Comparison of ENCODE assay signal across 7 mouse cellular contexts in the genomic region with DNA sequence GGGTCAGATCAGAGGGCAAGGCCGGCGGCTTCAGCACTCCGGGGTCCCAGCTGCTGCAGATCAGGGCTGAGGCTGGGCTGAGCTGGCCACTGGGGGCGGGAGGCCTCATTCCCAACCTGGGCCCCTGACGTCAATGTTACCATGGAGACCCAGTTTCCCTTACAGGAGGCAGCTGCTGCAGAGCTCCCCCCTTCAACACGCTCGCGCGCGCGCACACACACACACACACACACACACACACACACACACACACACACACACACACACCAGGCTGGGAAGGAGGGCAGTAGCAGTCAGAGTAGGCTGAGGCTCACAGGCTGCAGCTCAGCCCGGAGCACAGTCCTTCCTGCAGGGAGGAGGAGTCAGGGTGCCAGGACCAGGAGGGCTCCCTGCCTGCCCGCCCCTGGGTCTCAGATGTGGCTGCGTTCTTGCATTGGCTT. TPM values are rescaled to one million over a fixed set of nuclear protein-coding genes. Genes with fewer than 3 reads are reported as not detected.
DNase-seq lines count a peak whose midpoint lies in the region.

No protein-coding gene starts in this region.

- DNase-seq in adrenal gland, postnatal 4 days (ENCODE audit: low spot score in 2 of 2): peak; percentile 29 to 44
- peak; percentile 87 for DNase-seq in embryo, embryonic 9.5 days (ENCODE audit: extremely low spot score)
- peak; percentile 60 to 67 for DNase-seq in heart, adult 9 months (ENCODE audit: low spot score in 2 of 2)
- peak; percentile 75 for DNase-seq in kidney, adult 18-20 months
- peak; percentile 86 to 96 for DNase-seq in left cerebral cortex, postnatal 25 days (ENCODE audit: low spot score in 2 of 2)
- peak; percentile 89 for DNase-seq in midbrain, embryonic 10.5 days (ENCODE audit: low spot score)
- DNase-seq in right cerebral cortex, postnatal 25 days: peak; percentile 86

- H3K36me3 ChIP-seq in midbrain, embryonic 10.5 days: no peaks in the 10 kb centered on the region

- no peaks in the 10 kb centered on the region for H3K27me3 ChIP-seq in midbrain, embryonic 10.5 days (ENCODE audit: low read depth, poor library complexity, severe bottlenecking)

- WGBS in midbrain, embryonic 10.5 days: under 1% methylated on average over 14 of the region's 14 CpGs

- H3K4me3 ChIP-seq in midbrain, embryonic 10.5 days: peak overlapping the region; percentile 48

- intact Hi-C loops in left cerebral cortex, postnatal 25 days (cut with DNase I): loop anchor here (10.0 kb wide), 2 partner anchors 486 to 526 kb away; a partner anchor contains a TSS

- H3K9me3 ChIP-seq in midbrain, embryonic 10.5 days (replicated peaks): no peaks in the 10 kb centered on the region

- peak overlapping the region; percentile 82 for H3K27ac ChIP-seq in midbrain, embryonic 10.5 days (replicated peaks)

- peaks cover 16% of the 10 kb centered on the region for H3K4me1 ChIP-seq in midbrain, embryonic 10.5 days

RNA-seq across cellular contexts. Expression of a gene that starts 27.7 kb away (rescaled TPM):
- total RNA-seq in adrenal gland, postnatal 4 days (2021): 1 to 10 TPM; 5.5 to 6.2 TPM
- 1 to 10 TPM; 2.2 to 2.9 TPM for total RNA-seq in left cerebral cortex, postnatal 25 days (2021)
- 3.5 and 3.8 TPM in 2 replicates for polyA plus RNA-seq in midbrain, embryonic 10.5 days (2016; fragmentation: Nextera tagmentation; extraction: Ambion mirVana)

Comparison
In these comparisons a context has a peak if more than half of its experiments do, and no peak if none do; other contexts are left out.
1. Peak in every context shown above with its lines: DNase-seq, H3K4me3 ChIP-seq and H3K27ac ChIP-seq.
2. DNase-seq: peak in every context shown above with its lines; median percentile 91 in left cerebral cortex, postnatal 25 days; 89 in midbrain, embryonic 10.5 days; 87 in embryo, embryonic 9.5 days; 86 in right cerebral cortex, postnatal 25 days; 75 in kidney, adult 18-20 months; 64 in heart, adult 9 months; 36 in adrenal gland, postnatal 4 days.